Mouse (Mus musculus) hematopoietic stem cell, adult 5-6 weeks (primary cell): ENCODE measurements at regions not wholly inside any gene's neighbourhood (a gene's known extent, or its start where the extent isn't known, plus 50 kb on each side); places are given as distances from the start of the nearest gene placed in this dataset.

Experiments
- ATAC-seq, 2 experiments: fragments of 125-278 bp in 1 of 2; replicated peaks in 1 of 2; 2 replicates each; pipeline ENCODE4 v1.8.0; 2016 to 2017; ENCODE audit warnings: inconsistent platforms in 2 of 2, mild to moderate bottlenecking in 2 of 2, moderate number of reproducible peaks in 2 of 2, low read depth in 1 of 2, moderate TSS enrichment in 1 of 2; ENCODE audit not compliant: low FRiP score in 2 of 2, poor library complexity in 2 of 2, severe bottlenecking in 2 of 2, insufficient read depth in 1 of 2, low TSS enrichment in 1 of 2

DNA sequence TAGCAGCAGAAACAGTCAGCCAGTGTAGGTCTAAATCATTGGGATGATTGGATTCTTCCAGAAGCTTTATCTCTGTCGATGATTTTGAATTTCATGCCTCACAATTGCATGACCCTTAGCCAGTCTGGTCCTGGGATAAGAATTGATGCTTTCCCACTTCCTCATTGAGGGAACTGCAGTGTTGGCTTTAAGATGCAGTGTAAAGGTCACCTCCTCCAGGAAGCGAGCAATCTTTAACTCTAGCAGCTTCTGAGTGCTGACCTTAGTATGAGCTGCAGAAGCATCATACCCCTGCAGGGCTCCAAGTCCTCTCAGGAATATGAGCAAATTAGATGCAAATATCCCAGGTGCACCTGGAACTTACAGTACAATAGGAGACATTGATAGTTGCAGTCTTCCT lies 1132.2 kb upstream of the A1bg start:
- no peak for ATAC-seq

DNA sequence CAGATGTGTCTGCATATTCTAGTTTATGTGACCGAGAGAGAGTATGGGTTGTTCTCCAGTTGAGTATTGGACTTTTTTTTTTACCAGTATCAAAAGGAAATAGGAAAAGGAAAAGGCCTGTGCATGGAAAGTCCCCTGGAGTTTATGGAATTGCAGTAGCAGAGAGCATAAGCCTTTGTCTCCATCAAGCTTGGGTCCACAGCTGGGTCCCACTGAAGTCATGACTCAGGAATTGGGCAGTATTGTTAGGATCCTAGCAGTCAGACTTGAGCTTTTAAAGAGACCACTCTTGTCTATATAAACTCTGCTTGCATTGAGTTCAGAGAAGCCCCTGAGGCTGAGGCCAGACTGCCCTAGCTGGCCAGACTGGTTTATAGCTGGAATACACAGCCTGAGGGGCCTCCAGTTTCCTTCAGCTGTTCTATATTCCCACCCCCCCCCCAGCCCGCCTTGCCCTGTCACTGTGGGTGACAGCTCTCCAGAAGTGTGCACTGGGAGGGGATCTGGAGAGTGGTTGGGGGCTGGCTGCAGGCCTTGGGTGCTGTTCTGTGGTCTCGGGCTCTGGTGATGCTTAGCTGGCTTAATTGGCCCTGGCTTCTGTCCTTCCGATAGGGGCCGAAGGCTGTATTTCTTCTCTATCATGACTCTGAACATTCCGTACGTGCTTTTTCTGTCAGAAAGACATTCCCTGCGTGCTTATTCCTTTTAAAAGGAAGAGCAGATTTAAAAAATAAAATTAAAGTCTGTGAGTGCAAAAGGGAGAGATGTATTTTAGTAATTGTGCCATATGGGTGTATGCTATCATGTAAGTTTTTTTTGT lies 1130.8 kb upstream of the A1bg start:
- no peak for ATAC-seq

- ATAC-seq: no peak
These were observed 1126.6 kb upstream of the A1bg start for GRCm38 (mm10) chr15:62049416-62049815.

GRCm38 (mm10) chr15:62048981-62049380 lies 1126.2 kb upstream of the A1bg start:
- ATAC-seq: no peak

GRCm38 (mm10) chr15:62046276-62046675 lies 1123.5 kb upstream of the A1bg start:
- no peak for ATAC-seq

DNA sequence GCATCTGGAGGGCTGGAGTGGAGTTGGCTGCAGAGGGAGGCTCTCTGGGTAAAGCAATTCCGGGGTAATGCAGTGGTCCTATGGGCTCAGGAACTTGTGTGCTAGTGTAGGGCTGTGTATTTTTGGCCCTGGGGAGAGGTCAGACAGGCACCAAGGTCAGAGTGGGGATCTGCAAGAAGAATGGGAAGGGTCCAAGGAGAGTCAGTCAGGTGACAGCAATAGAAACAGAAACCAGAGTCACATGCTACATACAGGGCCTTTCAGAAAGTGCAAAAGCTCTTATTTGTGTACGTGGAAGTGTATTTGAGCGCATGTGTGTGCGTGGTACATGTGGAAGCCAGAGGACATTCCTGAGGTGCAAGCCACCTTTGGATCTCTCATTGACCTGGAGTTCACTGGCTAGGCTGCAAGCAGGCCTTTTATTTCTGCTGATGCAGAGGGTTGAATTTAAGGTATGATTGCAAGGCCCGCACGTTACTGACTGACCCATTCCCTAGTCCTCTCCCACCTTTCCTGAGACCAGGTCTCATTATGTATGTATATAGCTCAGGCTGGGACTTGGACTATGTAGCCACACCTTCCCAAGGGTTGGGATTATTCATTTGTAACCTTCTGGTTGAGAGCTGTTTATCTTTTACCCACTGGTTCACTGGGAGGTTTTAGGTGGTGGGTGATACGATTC lies 1122.0 kb upstream of the A1bg start:
- ATAC-seq: no peak

DNA sequence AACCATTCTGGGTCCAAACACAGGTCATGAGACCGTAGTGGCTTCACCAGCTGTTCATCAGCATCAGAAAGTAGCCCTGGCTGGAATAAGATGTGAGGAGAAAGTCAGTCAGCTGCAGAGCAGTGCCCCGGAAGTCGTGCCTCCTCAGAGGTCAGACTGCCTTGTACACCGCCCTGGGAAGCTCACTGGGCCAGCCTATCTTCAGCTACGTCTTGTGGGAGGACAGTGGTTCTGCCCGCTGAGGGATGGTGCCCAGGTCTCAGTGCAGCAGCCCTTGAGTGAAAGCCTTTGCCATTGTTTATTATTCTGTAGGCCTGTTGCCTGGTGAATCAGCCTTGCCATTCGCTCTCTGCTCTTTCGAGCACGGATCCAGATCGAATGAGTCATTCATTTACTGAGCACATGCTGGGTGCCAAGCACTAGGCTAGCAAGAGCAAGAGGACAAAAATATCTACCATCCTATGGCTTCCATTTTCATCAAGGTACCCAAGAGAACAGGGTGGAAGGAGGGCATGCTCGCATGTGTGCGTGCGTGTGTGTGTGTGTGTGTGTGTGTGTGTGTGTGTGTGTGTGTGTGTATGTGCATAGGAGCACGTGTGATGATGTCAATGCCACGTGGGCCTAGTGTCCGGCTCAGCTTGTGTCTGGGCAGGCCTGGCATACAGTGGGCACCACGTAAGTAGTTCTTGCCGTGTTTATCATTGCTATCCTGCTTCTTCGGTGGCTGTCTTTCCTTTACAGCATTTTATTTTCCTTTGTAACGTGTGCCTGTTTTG lies 1121.0 kb upstream of the A1bg start:
- no peak for ATAC-seq

DNA sequence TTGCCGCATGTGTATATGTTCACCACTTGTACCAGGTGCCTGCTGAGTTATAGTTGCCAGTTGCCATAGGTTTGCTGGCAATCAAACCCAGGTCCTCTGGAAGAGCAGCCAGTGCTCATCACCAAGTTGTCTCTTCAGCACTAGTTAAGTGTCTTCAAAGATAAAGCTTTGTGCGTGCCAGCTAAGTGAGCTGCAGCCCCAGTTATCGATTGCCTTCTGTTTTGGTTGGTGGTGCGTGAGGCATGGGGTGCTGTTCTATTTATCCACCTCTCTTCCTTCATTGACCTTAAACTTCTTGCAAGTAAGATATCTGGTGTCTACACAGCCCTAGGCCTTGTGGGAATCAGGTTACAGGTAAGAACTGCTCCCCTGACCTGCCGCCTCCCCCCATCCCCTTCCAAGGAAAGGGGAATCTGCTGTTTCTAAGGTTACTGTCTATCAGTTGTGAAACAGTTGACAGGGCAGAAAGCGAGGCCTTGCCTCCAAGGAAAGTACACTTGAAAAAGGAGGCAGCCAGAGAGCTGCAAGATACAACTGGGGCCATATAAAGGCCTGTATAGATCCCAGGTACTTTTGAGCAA lies 1120.2 kb upstream of the A1bg start:
- ATAC-seq: no peak
